Mouse (Mus musculus) spleen, adult 2 months (tissue): Measurements from ENCODE around the gene Ppm1h. TPM values are rescaled to one million over a fixed set of nuclear protein-coding genes. Genes with fewer than 3 reads are reported as not detected.

Experiments
- DNase-seq, 2 experiments: peaks; one replicate each; pipeline versions ENCODE4 v3.0.0 to v3.0.0-alpha.2; 2012 to 2021; ENCODE audit warnings: low spot score in 2 of 2, low read depth in 1 of 2
- H3K27ac ChIP-seq: fragments of 200-500 bp; 2 replicates; pipeline ENCODE4 v1.5.1; 2012; ENCODE audit warnings: low read length, inconsistent platforms; ENCODE audit not compliant: insufficient read depth
- H3K27me3 ChIP-seq: fragments of 200-500 bp; 2 replicates; pipeline ENCODE4 v1.6.1; 2012; ENCODE audit warnings: mild to moderate bottlenecking, moderate library complexity, low read length, inconsistent platforms; ENCODE audit not compliant: control insufficient read depth, insufficient read depth
- H3K36me3 ChIP-seq: fragments of 200-500 bp; 2 replicates; pipeline ENCODE4 v1.6.1; 2012; ENCODE audit warnings: mild to moderate bottlenecking, low read length, inconsistent platforms; ENCODE audit not compliant: control insufficient read depth, insufficient read depth
- H3K4me1 ChIP-seq: fragments of 200-500 bp; 2 replicates; pipeline ENCODE4 v1.6.1; 2011; ENCODE audit warnings: inconsistent platforms; ENCODE audit not compliant: control insufficient read depth, insufficient read depth, insufficient read length
- H3K4me3 ChIP-seq: fragments of 200-500 bp; 2 replicates; pipeline ENCODE4 v1.5.1; 2011; ENCODE audit warnings: mild to moderate bottlenecking, inconsistent platforms; ENCODE audit not compliant: insufficient read depth, insufficient read length; ENCODE audit errors: extremely low read depth
- CTCF ChIP-seq: fragments of 200-500 bp; IDR thresholded peaks from 2 replicates; pipeline ENCODE4 v1.5.1; 2011; ENCODE audit warnings: mild to moderate bottlenecking, inconsistent platforms; ENCODE audit not compliant: insufficient read depth, insufficient read length, insufficient replicate concordance; ENCODE audit errors: extremely low read depth
- POLR2A ChIP-seq: fragments of 200-500 bp; IDR thresholded peaks from 2 replicates; pipeline ENCODE4 v1.6.1; 2011; ENCODE audit warnings: low read depth, low read length, inconsistent platforms
- WGBS: fragments of 180-500 bp; shearing (Covaris S2); methylation state at CpG from one replicate; pipeline ENCODE4 v1.1.7; 2018; 5-methylcytosine and 5-hydroxymethylcytosine counted together
- polyA plus RNA-seq: library from polyadenylated mRNA; depleted of rRNA; stranded (reverse); fragments of >200 nt; gene quantifications from 2 replicates; pipeline ENCODE4 v1.2.3, GENCODE M21; 2012

Gene Ppm1h
- polyA plus RNA-seq, 1 experiment = 9.7 TPM

DNA sequence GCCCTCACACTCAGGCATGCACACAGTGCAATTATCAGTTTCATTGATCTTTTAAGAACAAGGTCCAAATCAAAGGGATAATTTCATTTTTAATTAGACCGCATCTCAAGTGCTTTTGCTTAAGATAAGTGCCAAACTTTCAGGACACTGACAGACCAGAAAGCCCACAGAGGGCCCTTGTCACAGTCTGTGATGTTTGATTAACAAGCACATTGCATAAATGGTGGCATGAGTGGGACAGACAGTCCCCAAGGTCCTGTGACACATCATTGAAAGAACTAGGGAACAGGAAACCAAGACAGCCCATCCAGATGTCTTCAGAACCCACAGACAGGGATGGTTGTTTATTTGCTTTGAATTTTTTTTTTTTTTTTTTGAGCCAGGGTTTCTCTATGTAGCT lies 221.9 kb downstream of the Ppm1h start:
- Histone ChIP-seq H3K27ac (no peak overlapping the region), H3K36me3 (no peaks in the 10 kb centered on the region), H3K27me3 (no peaks in the 10 kb centered on the region), H3K4me1 (no peaks in the 10 kb centered on the region), H3K4me3 (no peak overlapping the region)
- TF ChIP-seq CTCF (no peak), POLR2A (no peak)
- 86% methylated on average over 1 of the region's 1 CpGs for WGBS
- no peak for DNase-seq

GRCm38 (mm10) chr10:122901379-122901778 lies 222.8 kb downstream of the Ppm1h start:
- TF ChIP-seq CTCF (no peak), POLR2A (no peak)
- H3K27ac ChIP-seq = no peak overlapping the region
- 89% methylated on average over 5 of the region's 5 CpGs for WGBS

DNA sequence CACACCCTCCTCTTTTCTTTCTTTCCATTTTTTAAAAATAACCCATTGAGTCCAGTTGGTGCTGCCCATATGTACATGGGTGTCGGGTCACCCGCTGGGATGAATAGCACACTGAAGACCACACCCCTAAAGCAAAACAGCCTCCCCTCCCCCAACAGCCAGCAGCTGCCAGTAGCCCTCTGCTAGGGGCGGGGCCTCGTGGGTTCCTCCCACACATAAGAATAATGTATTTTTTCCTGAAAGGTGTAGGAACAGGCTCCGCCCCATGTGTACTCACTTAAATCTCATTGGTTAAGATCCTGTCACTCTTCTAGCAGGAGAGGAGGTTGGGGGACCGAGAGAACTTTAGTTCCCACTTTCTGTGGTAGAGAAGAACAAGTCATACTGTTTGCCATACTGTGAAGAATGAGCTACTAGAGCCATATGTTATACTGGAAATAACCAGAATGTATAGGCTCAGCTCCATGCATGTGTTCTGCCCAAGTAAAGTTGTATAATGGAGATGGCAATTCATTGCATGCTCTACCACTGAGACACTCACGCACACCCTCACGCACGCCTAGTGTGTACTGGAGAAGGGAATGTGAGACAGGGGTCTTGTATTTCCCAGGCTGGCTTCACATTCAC lies 231.0 kb downstream of the Ppm1h start:
- Histone ChIP-seq H3K4me1 (no peaks in the 10 kb centered on the region), H3K4me3 (no peak overlapping the region), H3K27me3 (no peaks in the 10 kb centered on the region), H3K36me3 (peaks cover 1% of the 10 kb centered on the region; the same call in 1 of the 2 replicates), H3K27ac (no peak overlapping the region)
- 86% methylated on average over 9 of the region's 9 CpGs for WGBS
- TF ChIP-seq CTCF (no peak), POLR2A (no peak)
- DNase-seq = no peak

More at GRCm38 (mm10) chr10:122901379-122901778, 222.8 kb downstream of the Ppm1h start:
- H3K36me3 ChIP-seq = no peaks in the 10 kb centered on the region
- no peak overlapping the region for H3K4me3 ChIP-seq
- no peaks in the 10 kb centered on the region for H3K4me1 ChIP-seq
- no peak for DNase-seq
- H3K27me3 ChIP-seq = no peaks in the 10 kb centered on the region

- DNase-seq = no peak
- no peaks in the 10 kb centered on the region for H3K4me1 ChIP-seq
- WGBS = 80% methylated on average over 8 of the region's 8 CpGs
- H3K27me3 ChIP-seq = no peaks in the 10 kb centered on the region
- H3K27ac ChIP-seq = no peak overlapping the region
- no peak overlapping the region for H3K4me3 ChIP-seq
- TF ChIP-seq POLR2A (no peak), CTCF (no peak)
- peaks cover 1% of the 10 kb centered on the region; the same call in 1 of the 2 replicates for H3K36me3 ChIP-seq
Measured at GRCm38 (mm10) chr10:122910798-122911225, 232.2 kb downstream of the Ppm1h start.

GRCm38 (mm10) chr10:122911668-122912067 lies 233.1 kb downstream of the Ppm1h start:
- no peak overlapping the region for H3K4me3 ChIP-seq

GRCm38 (mm10) chr10:122912086-122912690 lies 233.6 kb downstream of the Ppm1h start:
- Histone ChIP-seq H3K4me1 (no peaks in the 10 kb centered on the region), H3K36me3 (peaks cover 1% of the 10 kb centered on the region; the same call in 1 of the 2 replicates), H3K27ac (no peak overlapping the region), H3K27me3 (no peaks in the 10 kb centered on the region), H3K4me3 (no peak overlapping the region)
- DNase-seq = no peak
- no peak for TF ChIP-seq POLR2A
- no peak for TF ChIP-seq CTCF
- 68% methylated on average over 12 of the region's 12 CpGs for WGBS

More at GRCm38 (mm10) chr10:122911668-122912067, 233.1 kb downstream of the Ppm1h start:
- no peak for TF ChIP-seq POLR2A
- no peak for DNase-seq
- Histone ChIP-seq H3K4me1 (no peaks in the 10 kb centered on the region), H3K36me3 (peaks cover 1% of the 10 kb centered on the region; the same call in 1 of the 2 replicates), H3K27ac (no peak overlapping the region), H3K27me3 (no peaks in the 10 kb centered on the region)
- 88% methylated on average over 8 of the region's 8 CpGs for WGBS
